Mouse (Mus musculus) Muller cell, postnatal 12 days (primary cell): ENCODE measurements around the gene Smg1.

Experiments used
- DNase-seq: peaks from one replicate; pipeline ENCODE4 v3.0.0-alpha.2; 2015; ENCODE audit errors: inconsistent ontology term

The Smg1 gene

DNA sequence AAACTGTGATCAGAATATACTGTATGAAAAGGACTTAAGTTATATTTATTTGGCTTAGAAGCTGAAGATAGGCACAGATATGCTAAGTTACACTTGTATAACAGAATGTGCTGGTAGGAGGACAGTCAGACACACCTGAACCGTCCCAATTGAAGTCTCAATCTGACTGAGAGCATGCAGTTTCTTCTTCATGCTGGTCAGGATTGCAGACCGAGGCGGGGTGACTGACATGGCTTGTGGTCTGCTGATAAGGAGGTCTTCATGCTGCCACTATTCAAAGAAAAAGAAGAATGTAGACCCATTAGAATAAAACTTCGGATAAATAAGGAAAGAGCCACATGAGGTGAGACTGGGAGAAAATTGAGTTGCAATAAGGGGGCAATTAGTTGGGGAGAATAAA, 100.3 kb downstream of the Smg1 start:
- no peak for DNase-seq

DNA sequence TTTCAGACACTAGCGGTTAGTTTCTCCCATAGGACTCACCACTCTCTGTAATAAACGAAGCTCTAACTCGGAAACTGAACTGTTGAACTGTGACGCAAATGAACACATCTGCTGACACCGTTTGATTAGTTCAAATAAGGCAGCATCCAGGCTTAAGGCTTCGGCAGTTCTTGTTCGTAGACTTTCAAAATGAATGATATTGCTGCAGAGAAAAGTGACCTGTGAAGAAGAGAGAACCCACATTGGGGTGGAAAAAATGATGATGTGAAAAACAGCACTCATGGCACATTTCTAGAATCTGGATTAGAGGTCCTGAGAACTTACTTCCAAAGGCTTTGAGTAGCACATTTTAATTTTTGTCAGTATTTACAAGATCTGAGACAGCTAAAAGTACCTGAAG, 102.2 kb downstream of the Smg1 start:
- no peak for DNase-seq

DNA sequence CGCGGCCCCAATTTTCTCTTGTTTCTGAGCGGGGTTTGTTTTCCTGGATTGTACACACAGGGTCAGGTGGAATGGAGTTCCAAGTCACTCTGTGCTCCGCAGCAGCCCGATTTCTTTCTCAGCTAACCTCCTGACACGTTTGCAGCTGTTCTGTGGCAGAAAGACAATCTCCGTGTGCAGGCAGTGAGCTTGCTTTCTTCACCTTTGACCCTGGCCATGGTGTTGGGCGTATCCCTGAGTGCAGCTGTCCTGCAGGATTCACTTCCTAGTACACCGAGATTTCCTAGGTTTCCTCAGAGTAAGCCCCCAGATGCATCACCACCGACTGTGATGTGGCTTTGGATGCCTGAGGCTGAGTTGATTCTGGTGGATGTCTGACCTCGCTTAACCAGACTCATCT, 108.3 kb downstream of the Smg1 start:
- no peak for DNase-seq

DNA sequence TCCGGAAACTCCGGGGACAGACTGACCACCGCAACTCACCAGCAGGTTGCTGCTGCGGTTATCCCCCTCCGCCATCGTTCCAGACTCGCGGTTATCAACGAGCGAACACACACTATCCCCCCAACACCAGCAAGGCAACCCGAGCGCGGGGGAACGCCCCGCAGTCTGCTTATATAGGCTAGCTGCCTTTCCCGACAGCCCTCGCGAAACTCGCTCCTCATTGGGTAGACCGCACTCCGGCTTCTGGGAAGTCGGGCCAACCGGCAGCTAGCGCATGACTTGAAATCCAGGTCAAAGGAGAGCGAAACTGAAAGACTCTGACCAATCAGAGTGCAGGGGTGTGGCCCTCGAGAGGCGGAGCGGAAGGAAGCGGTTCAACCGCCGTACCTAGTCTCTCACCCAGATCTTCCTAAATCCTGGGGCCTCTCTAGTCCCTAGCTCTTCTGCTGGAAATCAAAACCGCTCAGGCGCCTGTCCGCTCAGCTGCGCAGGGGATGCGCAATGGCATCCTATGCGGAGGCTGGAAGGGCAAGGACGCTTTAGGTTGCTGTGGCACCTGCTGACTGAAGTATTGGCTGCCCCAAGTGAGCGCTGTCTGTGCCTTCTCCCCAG, 113.9 kb downstream of the Smg1 start, which contains the start of gene Arl6ip1:
Arl6ip1 (minus strand) TSS at position 233 of the 612 bp plus-strand sequence.
- DNase-seq = peak; percentile 98

DNA sequence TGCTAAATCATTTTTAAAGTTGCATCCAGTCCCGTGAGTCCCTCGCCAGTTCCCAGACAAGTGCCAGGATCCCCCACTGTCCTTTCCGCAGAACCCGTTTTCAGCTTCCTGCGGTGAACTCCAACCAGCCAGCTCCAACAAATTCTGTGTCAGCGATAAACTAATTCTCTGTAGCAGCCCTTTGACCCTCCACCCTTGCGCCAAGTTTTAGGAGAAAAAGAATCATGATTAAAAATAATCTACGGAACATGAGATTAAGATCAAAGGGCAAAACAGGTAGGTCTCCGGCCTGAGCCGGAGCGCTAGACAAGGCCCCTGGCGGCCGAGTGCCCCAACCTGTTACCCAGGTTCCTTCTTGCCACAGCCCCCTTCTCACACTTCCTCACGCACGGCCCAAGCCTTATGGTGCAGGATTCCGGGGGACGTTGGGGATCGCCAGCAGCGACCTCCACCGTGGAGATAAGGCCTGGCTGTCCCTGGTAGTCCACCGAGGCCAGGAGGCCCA, 114.5 kb downstream of the Smg1 start:
- DNase-seq = no peak

GRCm38 (mm10) chr7:118126219-118126875, 117.1 kb downstream of the Smg1 start:
- DNase-seq = no peak

- no peak for DNase-seq
These were observed 117.7 kb downstream of the Smg1 start for GRCm38 (mm10) chr7:118125736-118126135.

- no peak for DNase-seq
These were observed 119.7 kb downstream of the Smg1 start for GRCm38 (mm10) chr7:118123512-118124411.

DNA sequence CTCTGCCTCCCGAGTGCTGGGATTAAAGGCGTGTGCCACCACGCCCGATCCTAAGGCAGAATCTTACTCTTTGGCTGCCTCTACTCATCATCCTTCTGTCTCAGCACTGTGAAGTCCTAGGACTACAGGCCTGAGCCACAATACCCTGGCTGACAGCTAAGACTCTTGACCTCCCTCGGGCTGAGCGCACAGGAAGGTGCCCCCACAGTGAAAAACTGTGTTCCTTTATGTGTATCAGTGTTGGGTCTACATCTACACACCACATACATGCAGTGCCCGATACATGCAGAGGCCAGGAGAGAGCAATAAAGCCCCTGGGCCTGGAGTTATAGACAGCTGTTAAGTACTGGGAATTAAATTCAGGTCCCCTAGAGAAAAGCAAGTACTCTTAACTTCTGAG, 121.2 kb downstream of the Smg1 start:
- no peak for DNase-seq

DNA sequence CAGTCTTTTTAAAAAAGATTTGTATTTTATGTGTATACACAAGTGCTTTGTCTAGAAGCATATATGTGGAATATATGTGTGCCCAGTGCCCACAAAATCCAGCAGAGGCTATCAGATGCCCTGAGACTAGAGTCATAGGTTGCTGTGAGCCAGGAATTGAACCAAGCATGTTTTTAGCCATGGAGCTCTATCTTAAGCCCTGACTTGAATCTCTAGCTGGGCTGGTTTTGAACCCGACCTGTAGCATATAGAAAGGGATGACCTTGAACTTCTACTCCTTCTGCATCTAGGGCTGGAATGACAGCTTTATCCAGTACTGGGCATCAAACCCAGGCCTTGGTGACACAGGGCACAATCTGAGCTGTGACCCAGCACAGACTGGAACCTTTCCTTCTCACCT, 122.8 kb downstream of the Smg1 start:
- no peak for DNase-seq

DNA sequence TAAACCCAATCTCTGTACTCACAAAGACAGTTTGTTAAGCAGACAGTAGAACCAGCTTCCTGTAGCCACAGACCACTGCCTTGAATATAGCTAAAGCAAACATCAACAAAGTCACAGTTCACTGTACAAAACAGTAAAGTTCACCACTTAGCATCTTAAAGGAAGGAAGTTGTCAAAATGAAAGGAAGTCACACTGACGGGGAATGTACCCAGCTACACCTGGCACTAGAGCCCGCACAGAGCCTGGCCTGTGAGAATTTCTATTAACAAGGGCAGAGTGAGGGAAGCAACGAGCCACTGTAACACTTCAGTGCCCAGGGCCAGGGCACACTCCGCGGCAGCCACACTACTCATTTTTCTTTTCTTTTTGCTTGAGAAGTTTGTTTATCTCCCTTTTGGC, 123.5 kb downstream of the Smg1 start:
- no peak for DNase-seq

DNA sequence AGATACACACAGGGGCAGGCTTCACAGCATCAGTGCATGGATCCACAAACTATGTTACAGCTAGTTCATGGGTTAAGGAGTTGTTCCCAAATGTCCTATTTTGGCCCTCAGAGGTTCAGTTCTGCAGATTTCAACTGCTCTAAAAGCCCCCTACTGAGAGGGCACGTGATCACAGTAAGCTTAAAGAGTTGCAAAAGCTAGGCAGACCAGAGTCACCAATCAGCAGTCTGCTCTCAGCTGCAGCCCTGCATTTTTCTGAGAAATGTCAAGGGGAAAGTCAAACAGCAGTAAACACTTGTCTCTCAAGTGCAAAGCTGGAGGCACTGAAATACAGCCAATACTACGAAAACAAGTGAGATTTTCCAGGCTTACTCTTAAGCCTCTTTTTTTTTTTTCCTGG, 124.3 kb downstream of the Smg1 start:
- no peak for DNase-seq

DNA sequence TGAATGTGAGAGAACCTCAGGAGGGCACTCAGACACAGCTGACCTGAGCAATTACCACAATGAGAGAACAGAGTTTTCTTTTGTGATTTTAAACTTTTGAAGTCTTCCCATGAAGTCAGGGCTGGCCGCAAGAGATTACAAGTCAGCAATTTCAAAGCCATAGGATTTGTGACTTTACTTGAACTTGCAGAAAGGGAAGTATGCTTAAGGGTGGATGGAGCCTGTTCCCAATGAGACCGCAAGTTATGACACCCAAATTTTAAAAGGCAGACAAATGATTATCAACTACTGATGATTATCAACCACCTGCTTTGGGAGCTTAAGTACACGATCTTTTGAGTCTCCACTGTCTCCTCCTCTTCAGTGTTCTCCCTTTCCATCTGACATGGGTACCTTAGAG, 125.0 kb downstream of the Smg1 start:
- DNase-seq = no peak

DNA sequence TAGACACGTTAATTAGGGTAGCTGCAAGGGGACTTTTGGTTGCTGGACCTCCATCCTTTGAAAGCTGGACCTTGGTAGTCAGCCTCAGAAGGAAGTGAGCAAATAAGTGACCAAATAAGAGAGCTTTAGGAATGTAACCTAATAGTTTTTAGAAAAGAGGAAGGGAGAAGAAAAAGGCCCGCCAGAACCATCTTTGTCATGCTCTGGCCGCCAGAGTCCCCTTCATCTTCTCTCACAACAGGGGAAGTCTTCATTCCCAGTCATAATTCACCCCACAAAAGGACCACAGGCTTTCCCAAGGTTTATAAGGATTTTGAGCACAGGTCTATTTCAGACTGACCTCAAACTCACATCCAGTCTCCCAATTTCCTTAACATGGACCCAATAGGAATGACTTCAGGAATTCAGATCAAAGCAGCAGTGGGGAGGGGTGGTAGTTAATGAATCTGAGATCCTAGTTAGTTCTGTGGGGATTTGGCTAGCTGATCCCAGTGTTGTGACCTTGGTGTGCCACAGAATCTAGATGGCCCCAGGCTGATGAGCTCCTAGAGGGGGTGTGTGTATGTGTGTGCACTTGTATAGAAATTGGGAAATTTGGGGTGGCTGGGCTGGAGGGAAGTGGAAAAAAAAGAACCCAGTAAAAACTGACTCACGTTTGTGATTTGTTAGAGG, 125.8 kb downstream of the Smg1 start:
- no peak for DNase-seq

- DNase-seq = no peak
These were observed 126.5 kb downstream of the Smg1 start for GRCm38 (mm10) chr7:118116787-118117538.

- peak; percentile 98 for DNase-seq
These were observed 127.4 kb downstream of the Smg1 start, which contains the start of gene Rps15a for GRCm38 (mm10) chr7:118115877-118116568. TSS of gene Rps15a (minus strand) at chr7:118116188.

DNA sequence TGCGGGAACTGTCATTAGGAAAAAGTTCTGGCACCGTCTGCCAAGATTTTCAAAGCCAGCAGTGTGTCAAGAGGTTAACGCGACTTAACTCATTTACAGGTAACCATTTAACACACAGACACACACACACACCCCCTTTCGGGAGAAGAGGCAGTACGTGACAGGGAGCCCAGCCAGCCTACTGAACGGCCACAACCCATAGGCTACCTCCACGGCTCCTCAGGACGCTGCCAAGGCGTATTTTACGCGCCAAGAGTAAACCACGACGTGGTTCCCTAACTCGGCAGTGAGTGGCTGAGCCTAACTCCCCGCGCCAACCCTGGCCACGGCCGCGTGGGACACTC, 128.0 kb downstream of the Smg1 start:
- DNase-seq = no peak

GRCm38 (mm10) chr7:118113541-118114297, 129.8 kb downstream of the Smg1 start:
- DNase-seq = no peak

- no peak for DNase-seq
These were observed 132.3 kb downstream of the Smg1 start for GRCm38 (mm10) chr7:118111128-118111527.

DNA sequence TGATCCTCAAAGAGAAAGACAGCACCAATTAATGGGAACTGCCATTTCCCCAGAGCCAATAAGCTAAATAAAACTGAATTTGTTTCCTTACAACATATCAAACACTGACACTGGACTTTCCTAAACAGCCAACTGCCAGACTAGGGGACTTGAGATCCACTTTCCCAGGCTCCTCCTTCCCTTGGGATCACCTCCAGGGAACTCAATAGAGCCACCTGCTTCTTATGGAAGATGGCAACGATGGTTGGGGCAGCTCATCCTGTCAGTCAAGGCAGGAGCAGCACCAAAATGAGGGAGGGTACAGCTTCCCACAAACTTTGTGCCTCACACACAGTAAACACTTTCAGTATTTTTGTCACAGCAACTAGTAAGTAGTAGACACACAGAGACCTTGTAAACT, 135.8 kb downstream of the Smg1 start:
- DNase-seq = no peak
